Mouse (Mus musculus): ENCODE data around the gene Chic2.

The Chic2 gene

GRCm38 (mm10) chr5:74975507-74975906 lies 69.1 kb downstream of the Chic2 start:
- DNase-seq (ENCODE audit: low read depth) = no peak

- DNase-seq (ENCODE audit: low read depth) = no peak
These were observed 69.7 kb downstream of the Chic2 start for GRCm38 (mm10) chr5:74974726-74975411.

GRCm38 (mm10) chr5:74974061-74974581 lies 70.5 kb downstream of the Chic2 start:
- no peak for DNase-seq (ENCODE audit: low read depth)

GRCm38 (mm10) chr5:74971418-74971817 lies 73.2 kb downstream of the Chic2 start:
- no peak for DNase-seq (ENCODE audit: low read depth)

- DNase-seq (ENCODE audit: low read depth) = no peak
These were observed 75.2 kb downstream of the Chic2 start for GRCm38 (mm10) chr5:74969341-74969740.

- no peak for DNase-seq (ENCODE audit: low read depth)
These were observed 76.7 kb downstream of the Chic2 start for GRCm38 (mm10) chr5:74967882-74968281.

GRCm38 (mm10) chr5:74966891-74967290 lies 77.7 kb downstream of the Chic2 start:
- no peak for DNase-seq (ENCODE audit: low read depth)

GRCm38 (mm10) chr5:74962771-74963170 lies 81.8 kb downstream of the Chic2 start:
- no peak for DNase-seq (ENCODE audit: low read depth)

GRCm38 (mm10) chr5:74960840-74961543 lies 83.6 kb downstream of the Chic2 start:
- DNase-seq (ENCODE audit: low read depth) = no peak

GRCm38 (mm10) chr5:74960306-74960705 lies 84.3 kb downstream of the Chic2 start:
- DNase-seq (ENCODE audit: low read depth) = no peak

GRCm38 (mm10) chr5:74957293-74958076 lies 87.1 kb downstream of the Chic2 start:
- DNase-seq (ENCODE audit: low read depth) = no peak

- DNase-seq (ENCODE audit: low read depth) = no peak
These were observed 88.2 kb downstream of the Chic2 start for GRCm38 (mm10) chr5:74956335-74956734.

GRCm38 (mm10) chr5:74955565-74955964 lies 89.0 kb downstream of the Chic2 start:
- no peak for DNase-seq (ENCODE audit: low read depth)

- no peak for DNase-seq (ENCODE audit: low read depth)
These were observed 91.6 kb downstream of the Chic2 start for GRCm38 (mm10) chr5:74952938-74953337.

GRCm38 (mm10) chr5:74951375-74951774 lies 93.2 kb downstream of the Chic2 start:
- no peak for DNase-seq (ENCODE audit: low read depth)

GRCm38 (mm10) chr5:74949298-74949697 lies 95.3 kb downstream of the Chic2 start:
- DNase-seq (ENCODE audit: low read depth) = no peak

GRCm38 (mm10) chr5:74948482-74948881 lies 96.1 kb downstream of the Chic2 start:
- DNase-seq (ENCODE audit: low read depth) = no peak

Data from c-Kit-positive CD71-positive TER-119-negative erythroid progenitor cells, embryonic 14.5 days (primary cell).